Mouse (Mus musculus): ENCODE results near the gene Hmg20b. TPM values are rescaled to one million over a fixed set of nuclear protein-coding genes. Genes with fewer than 3 reads are reported as not detected.

Hmg20b gene
- total RNA-seq, 4 experiments from 2014 or later, result 32.5 to 37.1 (median 32.9) TPM

- DNase-seq (ENCODE audit: low spot score in 2 of 2), result no peak
Measured at GRCm38 (mm10) chr10:81354738-81355477, 4.6 kb upstream of the Hmg20b start.

- DNase-seq (ENCODE audit: low spot score in 2 of 2), result no peak
Measured at GRCm38 (mm10) chr10:81351678-81352291, 1.5 kb upstream of the Hmg20b start.

GRCm38 (mm10) chr10:81349961-81350350 is 324 bp downstream of the Hmg20b start:
- no peak for DNase-seq (ENCODE audit: low spot score in 2 of 2)

- DNase-seq (ENCODE audit: low spot score in 2 of 2), result no peak
Measured at GRCm38 (mm10) chr10:81349146-81349545, 1.1 kb downstream of the Hmg20b start.

- DNase-seq (ENCODE audit: low spot score in 2 of 2), result no peak
Measured at GRCm38 (mm10) chr10:81346453-81347067, 3.7 kb downstream of the Hmg20b start.

- no peak for DNase-seq (ENCODE audit: low spot score in 2 of 2)
Measured at GRCm38 (mm10) chr10:81345162-81345534, 5.1 kb downstream of the Hmg20b start.

GRCm38 (mm10) chr10:81344421-81345161 is 5.7 kb downstream of the Hmg20b start:
- no peak for DNase-seq (ENCODE audit: low spot score in 2 of 2)

GRCm38 (mm10) chr10:81342686-81343505 is 7.4 kb downstream of the Hmg20b start, which contains the start of gene Gipc3:
Gene Gipc3, minus strand, starts transcription at chr10:81343266.
- no peak for DNase-seq (ENCODE audit: low spot score in 2 of 2)

GRCm38 (mm10) chr10:81341333-81341949 is 8.8 kb downstream of the Hmg20b start:
- no peak for DNase-seq (ENCODE audit: low spot score in 2 of 2)

GRCm38 (mm10) chr10:81340551-81341332 is 9.5 kb downstream of the Hmg20b start:
- no peak for DNase-seq (ENCODE audit: low spot score in 2 of 2)

- DNase-seq (ENCODE audit: low spot score in 2 of 2), result no peak
Measured at GRCm38 (mm10) chr10:81336558-81336957, 13.7 kb downstream of the Hmg20b start.

GRCm38 (mm10) chr10:81335393-81336340 is 14.6 kb downstream of the Hmg20b start:
- no peak for DNase-seq (ENCODE audit: low spot score in 2 of 2)

- DNase-seq (ENCODE audit: low spot score in 2 of 2), result no peak
Measured at GRCm38 (mm10) chr10:81334324-81334723, 16.0 kb downstream of the Hmg20b start.

- DNase-seq (ENCODE audit: low spot score in 2 of 2), result no peak
Measured at GRCm38 (mm10) chr10:81332277-81332676, 18.0 kb downstream of the Hmg20b start.

GRCm38 (mm10) chr10:81330007-81330406 is 20.3 kb downstream of the Hmg20b start:
- DNase-seq (ENCODE audit: low spot score in 2 of 2), result no peak

GRCm38 (mm10) chr10:81329194-81329975 is 20.9 kb downstream of the Hmg20b start:
- DNase-seq (ENCODE audit: low spot score in 2 of 2), result no peak

- no peak for DNase-seq (ENCODE audit: low spot score in 2 of 2)
Measured at GRCm38 (mm10) chr10:81328386-81328785, 21.9 kb downstream of the Hmg20b start, which contains the start of gene Tbxa2r. Gene Tbxa2r, plus strand, starts transcription at chr10:81328731.

- no peak for DNase-seq (ENCODE audit: low spot score in 2 of 2)
Measured at GRCm38 (mm10) chr10:81327959-81328358, 22.3 kb downstream of the Hmg20b start.
